Mouse (Mus musculus): ENCODE data around the gene Setdb1.

Setdb1 gene

GRCm38 (mm10) chr3:95318548-95318947 is 38.5 kb downstream of the Setdb1 start:
- peak; percentile 77 for DNase-seq

GRCm38 (mm10) chr3:95317414-95318080 is 39.5 kb downstream of the Setdb1 start:
- DNase-seq, result peak; percentile 69

- no peak for DNase-seq
Observed at GRCm38 (mm10) chr3:95315844-95316550, 41.0 kb downstream of the Setdb1 start.

- DNase-seq, result peak; percentile 94
Observed at GRCm38 (mm10) chr3:95315094-95315843, 41.7 kb downstream of the Setdb1 start.

- DNase-seq, result no peak
Observed at GRCm38 (mm10) chr3:95314486-95315093, 42.4 kb downstream of the Setdb1 start, which contains the start of gene Cers2. TSS of gene Cers2 (plus strand) at chr3:95314791.

GRCm38 (mm10) chr3:95314075-95314474 is 42.9 kb downstream of the Setdb1 start:
- DNase-seq, result no peak

- no peak for DNase-seq
Observed at GRCm38 (mm10) chr3:95313476-95313875, 43.5 kb downstream of the Setdb1 start.

GRCm38 (mm10) chr3:95312623-95313022 is 44.4 kb downstream of the Setdb1 start:
- DNase-seq, result no peak

- DNase-seq, result peak; percentile 79
Observed at GRCm38 (mm10) chr3:95310968-95311882, 45.8 kb downstream of the Setdb1 start.

- no peak for DNase-seq
Observed at GRCm38 (mm10) chr3:95310496-95310895, 46.5 kb downstream of the Setdb1 start.

GRCm38 (mm10) chr3:95307100-95307499 is 49.9 kb downstream of the Setdb1 start, which contains the start of gene Anxa9:
TSS of gene Anxa9 (minus strand) at chr3:95307176.
- no peak for DNase-seq

GRCm38 (mm10) chr3:95306244-95306643 is 50.8 kb downstream of the Setdb1 start:
- DNase-seq, result no peak

- no peak for DNase-seq
Observed at GRCm38 (mm10) chr3:95301204-95301796, 55.7 kb downstream of the Setdb1 start.

GRCm38 (mm10) chr3:95298018-95298417 is 59.0 kb downstream of the Setdb1 start:
- DNase-seq, result no peak

GRCm38 (mm10) chr3:95296103-95296469 is 60.9 kb downstream of the Setdb1 start:
- peak; percentile 65 for DNase-seq

GRCm38 (mm10) chr3:95295321-95296102 is 61.5 kb downstream of the Setdb1 start:
- no peak for DNase-seq

- DNase-seq, result no peak
Observed at GRCm38 (mm10) chr3:95294718-95295117, 62.3 kb downstream of the Setdb1 start.

- no peak for DNase-seq
Observed at GRCm38 (mm10) chr3:95294316-95294715, 62.7 kb downstream of the Setdb1 start.

GRCm38 (mm10) chr3:95293537-95293936 is 63.5 kb downstream of the Setdb1 start:
- no peak for DNase-seq

- no peak for DNase-seq
Observed at GRCm38 (mm10) chr3:95292899-95293298, 64.1 kb downstream of the Setdb1 start.

- no peak for DNase-seq
Observed at GRCm38 (mm10) chr3:95291041-95291440, 66.0 kb downstream of the Setdb1 start.
